Mouse (Mus musculus) layer of hippocampus, adult 9-11 months (tissue): ENCODE measurements around the gene Nmt1.

Source experiments
- DNase-seq: peaks from one replicate; pipeline ENCODE4 v3.0.0; 2022

Nmt1 gene

GRCm38 (mm10) chr11:103006286-103007000 lies 21.5 kb upstream of the Nmt1 start:
- no peak for DNase-seq

GRCm38 (mm10) chr11:103007001-103007340 lies 21.0 kb upstream of the Nmt1 start:
- peak; percentile 86 for DNase-seq

GRCm38 (mm10) chr11:103008558-103008957 lies 19.4 kb upstream of the Nmt1 start:
- no peak for DNase-seq

DNA sequence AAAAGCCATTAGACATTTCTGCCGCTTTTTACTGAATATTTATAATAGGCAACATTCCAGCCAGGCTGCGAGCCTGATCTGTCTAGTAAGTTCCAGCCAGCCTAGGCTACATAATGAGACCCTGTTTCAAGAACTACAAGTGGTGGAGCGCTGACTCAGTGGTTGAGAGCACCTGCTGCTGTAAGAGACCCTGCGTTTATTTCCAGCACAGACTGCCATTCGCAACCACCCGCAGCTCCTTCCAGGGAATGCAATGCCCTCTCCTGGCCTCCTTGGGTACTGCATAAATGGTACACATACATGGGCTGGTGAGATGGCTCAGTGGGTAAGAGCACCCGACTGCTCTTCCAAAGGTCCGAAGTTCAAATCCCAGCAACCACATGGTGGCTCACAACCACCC lies 18.8 kb upstream of the Nmt1 start:
- no peak for DNase-seq

DNA sequence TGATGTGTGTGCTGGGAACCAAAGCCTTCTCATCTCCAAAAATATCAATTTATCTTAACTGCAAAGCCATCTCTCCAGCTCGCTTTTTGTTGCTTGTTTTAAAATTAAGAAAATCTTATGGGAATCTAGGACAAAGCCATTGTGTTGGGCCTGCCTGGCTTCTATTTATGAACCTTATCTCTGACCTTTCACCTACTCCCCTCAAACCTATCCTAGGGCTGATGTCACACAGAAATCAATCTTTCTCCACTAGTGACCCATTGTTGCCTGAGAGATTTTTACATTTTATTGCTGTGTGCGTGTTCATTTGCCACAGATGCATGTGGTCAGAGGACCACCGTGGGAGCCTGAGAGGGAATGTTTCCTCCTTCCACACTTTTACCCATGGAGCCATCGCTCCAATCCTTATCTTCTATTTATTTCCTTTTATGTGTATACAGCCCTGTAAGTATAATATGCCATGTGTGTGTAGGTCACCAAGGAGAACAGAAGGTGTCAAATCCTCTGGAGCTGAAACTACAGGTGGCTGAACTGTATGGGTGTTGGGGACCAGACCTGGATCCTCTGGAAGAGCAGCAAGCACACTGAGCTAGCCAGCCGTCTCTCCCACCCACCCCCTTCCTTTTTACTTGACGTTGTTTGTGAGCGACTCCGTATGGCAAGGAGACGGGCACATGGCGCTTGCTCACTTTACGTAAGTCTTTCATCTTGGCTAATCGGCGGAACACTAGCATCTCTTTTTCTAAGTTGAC lies 17.4 kb upstream of the Nmt1 start:
- DNase-seq, result no peak

DNA sequence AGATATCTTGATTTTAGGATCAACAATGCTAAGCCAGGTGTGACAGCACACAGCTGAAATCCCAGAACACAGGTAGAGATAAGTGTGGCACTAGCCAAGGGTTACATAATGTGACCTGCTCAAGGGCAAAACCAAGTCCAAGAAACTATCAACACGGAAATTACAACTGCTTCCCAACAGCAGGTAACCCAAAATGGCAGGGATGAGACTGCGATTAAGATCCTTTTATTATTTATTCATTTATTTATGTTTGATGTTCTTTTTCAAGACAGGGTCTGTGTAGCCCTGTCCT lies 16.8 kb upstream of the Nmt1 start:
- no peak for DNase-seq

DNA sequence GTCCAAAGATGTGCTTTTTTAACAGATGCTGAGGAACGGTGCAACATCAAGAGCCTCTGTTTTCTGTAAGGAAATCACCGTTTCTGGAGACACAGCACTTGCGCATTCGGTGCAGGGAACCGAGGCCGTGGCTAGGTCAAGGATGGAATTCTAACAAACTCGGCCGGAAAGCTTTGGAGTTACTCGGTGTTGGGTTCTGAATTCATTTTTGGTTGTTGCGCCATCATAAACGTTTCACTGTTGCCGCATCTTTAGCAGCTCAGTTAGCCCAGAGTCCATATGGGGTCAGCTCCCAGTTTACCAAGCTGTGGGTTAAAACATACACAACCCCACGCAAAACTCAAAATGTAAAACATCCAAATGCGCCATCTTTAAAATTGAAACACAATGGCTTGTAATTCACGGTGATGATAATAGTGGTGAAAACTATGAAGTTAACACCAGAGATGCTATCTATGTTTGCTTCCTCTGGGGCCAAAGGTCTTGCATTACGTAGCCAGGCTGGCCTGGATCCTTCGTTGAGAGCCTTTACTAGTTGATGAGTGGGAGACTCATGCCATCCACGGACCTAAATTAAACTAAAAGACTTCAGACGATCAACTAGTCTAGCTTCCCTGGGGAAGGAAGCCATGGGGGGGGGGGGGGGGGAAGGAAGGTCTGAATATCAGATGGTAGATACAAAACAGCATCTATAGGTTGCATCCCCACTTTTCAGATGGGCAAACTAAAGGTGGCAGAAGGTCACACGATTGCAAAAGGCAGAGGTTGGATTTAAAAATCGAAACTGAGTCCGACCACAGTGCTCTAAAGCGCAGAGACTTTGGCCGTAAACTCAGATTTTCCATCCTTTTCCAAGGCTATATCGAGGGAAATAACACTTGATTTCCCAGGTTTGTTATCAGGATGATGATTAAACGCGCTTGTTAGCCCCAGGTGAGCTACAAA lies 11.8 kb upstream of the Nmt1 start:
- DNase-seq, result no peak

DNA sequence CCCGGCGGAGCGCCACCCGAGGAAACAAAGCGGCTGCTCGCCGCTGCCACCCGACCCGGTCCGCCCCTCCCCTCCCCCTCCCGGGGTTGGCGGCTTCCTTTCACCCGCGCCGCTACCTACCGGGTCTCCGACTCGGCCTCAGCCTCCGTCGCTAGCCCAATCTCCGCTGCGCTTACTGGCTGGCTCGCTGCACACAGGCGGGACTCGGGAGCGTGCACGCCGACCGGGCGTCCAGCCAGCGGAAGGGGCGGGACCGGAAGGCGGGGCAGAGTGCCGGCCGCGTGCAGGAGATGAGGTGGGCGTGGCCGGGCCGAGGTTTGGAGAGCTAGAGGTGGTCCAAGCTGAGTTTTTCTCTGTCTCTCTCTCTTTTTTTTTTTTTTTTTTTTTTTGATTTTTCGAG lies 11.1 kb upstream of the Nmt1 start:
- DNase-seq, result peak; percentile 97

DNA sequence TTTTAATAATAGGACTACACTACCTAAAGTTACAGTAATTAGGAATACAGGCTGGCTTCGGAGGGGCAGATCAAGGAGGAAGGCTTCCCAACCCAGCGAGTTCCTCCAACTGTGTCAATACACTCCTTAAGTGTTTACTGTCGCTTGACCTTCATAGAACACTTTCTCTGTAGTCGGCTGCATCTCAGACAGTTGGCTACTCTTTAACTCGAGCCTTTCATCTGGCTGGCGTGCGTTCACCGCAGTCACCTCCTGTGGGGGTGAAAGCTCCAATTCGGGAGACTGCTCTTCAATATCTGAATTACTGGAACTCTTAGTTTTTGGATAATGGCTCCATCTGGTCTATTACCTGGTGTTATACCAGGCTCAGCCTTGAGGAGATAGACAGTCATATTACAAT lies 10.3 kb upstream of the Nmt1 start:
- no peak for DNase-seq

DNA sequence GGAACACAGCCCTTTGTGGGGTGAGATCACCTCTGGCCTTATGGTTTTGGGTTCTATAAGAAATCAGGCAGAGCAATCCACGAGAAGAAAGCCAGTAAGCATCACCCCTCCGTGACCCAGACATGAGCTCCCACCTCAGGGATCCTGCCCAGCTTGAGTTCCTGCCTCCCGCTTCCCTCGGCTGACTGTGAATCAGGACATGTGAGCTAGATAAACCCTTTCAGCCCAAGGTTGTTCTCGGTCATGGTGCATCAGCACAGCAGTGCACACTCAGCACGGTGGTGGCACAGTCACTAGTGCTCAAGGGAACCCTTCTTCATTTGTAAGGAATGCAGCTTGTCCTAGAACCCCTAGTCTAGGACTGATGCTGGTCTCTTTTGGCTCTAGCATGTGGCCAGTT lies 9.1 kb upstream of the Nmt1 start:
- no peak for DNase-seq

- DNase-seq, result no peak
Measured at GRCm38 (mm10) chr11:103019325-103019724, 8.7 kb upstream of the Nmt1 start.

- DNase-seq, result no peak
Measured at GRCm38 (mm10) chr11:103020713-103021335, 7.2 kb upstream of the Nmt1 start.

- peak; percentile 84 for DNase-seq
Measured at GRCm38 (mm10) chr11:103023974-103024373, 4.0 kb upstream of the Nmt1 start.

- no peak for DNase-seq
Measured at GRCm38 (mm10) chr11:103026901-103027300, 1.1 kb upstream of the Nmt1 start.

DNA sequence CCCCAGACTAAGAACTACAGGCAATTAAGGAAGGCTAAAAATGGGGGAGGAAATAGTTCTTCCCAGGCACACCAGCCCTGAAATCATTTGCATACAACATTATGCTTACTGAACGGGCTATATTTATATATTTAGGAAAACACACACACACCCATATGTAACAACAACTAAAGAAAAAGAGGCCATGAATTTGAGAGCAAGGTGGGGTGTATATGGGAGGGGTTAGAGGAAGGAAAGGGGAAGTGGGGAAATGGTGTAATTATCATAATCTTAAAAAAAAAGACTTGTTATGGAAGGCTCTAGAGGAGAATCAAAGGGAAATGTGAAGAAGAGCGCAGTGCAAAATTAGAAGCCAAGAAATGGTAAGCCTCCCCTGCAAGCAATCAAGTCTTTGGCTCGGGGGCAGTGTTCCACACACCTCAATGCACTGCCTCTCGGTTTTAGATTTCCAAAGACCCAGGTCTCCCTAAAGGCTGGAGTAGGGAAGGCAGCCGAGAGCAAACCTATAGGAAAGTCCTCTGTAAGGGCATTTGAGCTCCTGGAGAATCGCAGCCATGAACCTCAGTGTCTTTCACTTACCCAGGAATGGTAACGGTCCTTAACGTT lies 317 bp upstream of the Nmt1 start:
- no peak for DNase-seq

DNA sequence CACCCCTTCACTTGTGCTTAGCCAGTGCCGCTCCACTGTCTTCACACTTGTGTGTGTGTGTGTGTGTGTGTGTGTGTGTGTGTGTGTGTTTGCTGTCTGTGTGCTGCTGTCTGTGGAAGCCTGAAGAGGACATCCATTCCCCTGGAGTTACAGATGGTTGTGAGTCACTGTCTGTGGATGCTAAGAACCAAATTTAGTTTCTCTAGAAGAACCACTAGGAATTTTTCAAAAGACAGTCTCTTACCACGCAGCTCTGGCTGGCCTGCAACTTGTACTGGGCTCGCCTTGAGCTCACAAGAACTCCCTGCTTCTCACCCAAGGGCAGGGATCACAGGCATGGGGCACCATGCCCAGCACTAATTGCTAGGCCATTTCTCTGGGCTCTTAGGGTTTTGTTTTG lies 5.0 kb downstream of the Nmt1 start:
- DNase-seq, result peak; percentile 65

DNA sequence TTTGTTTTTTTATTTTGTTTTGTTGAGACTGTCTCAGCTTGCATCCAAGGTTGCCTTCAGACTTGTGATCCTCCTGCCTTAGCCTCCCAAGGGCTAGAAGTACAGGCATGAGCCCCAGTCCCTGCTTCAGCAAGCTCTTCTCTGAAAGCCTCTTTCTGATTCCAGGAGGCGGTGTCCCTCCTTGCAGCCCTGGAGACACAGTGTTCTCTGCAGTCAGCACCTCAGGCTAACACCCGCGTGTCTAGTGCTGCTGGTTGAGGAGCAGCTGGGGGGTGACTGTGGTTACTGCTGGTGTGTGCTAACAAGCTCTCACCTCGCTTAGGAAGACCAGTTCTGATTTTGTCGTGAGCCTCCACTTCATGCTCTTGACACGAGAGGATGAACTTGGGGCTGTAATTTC lies 7.0 kb downstream of the Nmt1 start:
- no peak for DNase-seq

GRCm38 (mm10) chr11:103036881-103037465 lies 9.0 kb downstream of the Nmt1 start:
- no peak for DNase-seq

GRCm38 (mm10) chr11:103038037-103038436 lies 10.0 kb downstream of the Nmt1 start:
- DNase-seq, result peak; percentile 79

GRCm38 (mm10) chr11:103042828-103043227 lies 14.8 kb downstream of the Nmt1 start:
- no peak for DNase-seq

- no peak for DNase-seq
Measured at GRCm38 (mm10) chr11:103043982-103044381, 16.0 kb downstream of the Nmt1 start.

- DNase-seq, result no peak
Measured at GRCm38 (mm10) chr11:103046286-103046685, 18.3 kb downstream of the Nmt1 start.
